Mouse (Mus musculus) C2C12 (cell line): ENCODE data around the gene Phactr3.

Experiments used
- CTCF ChIP-seq: IDR thresholded peaks from one replicate; pipeline ENCODE4 v1.5.1; 2011; ENCODE audit not compliant: control insufficient read depth, insufficient read depth, insufficient read length
- USF1 ChIP-seq: IDR thresholded peaks from one replicate; pipeline ENCODE4 v1.6.1; 2011; ENCODE audit warnings: low read depth, mild to moderate bottlenecking, control low read depth, moderate library complexity

- TF ChIP-seq CTCF, result no peak
- no peak for TF ChIP-seq USF1
Measured at GRCm38 (mm10) chr2:178089586-178089985, 29.2 kb upstream of the Phactr3 start.
